Mouse (Mus musculus): Measurements from ENCODE around the gene Cenps. TPM values are rescaled to one million over a fixed set of nuclear protein-coding genes. Genes with fewer than 3 reads are reported as not detected.

The Cenps gene
- polyA plus RNA-seq, 1 experiment from 2014 or later: 35.1 TPM

GRCm38 (mm10) chr4:149166215-149166946 lies 29.0 kb upstream of the Cenps start, which contains the start of gene Pgd:
TSS of gene Pgd (minus strand) at chr4:149166771.
- Histone ChIP-seq H3K27ac (ENCODE audit: low read length) (peak within 1 kb of the TSS; percentile 91), H3K36me3 (ENCODE audit: control insufficient read depth, insufficient read depth, low read length) (peaks cover 10% of the 10 kb centered on the region), H3K27me3 (ENCODE audit: control insufficient read depth, insufficient read depth, low read length) (no peaks in the 10 kb centered on the region), H3K4me2 (replicated peaks; ENCODE audit: low read depth, low read length) (peak within 1 kb of the TSS; percentile 83), H3K9ac (replicated peaks; ENCODE audit: low read depth, low read length) (peak within 1 kb of the TSS; percentile 89), H3K4me3 (ENCODE audit: low read depth, low read length) (peak within 1 kb of the TSS; percentile 85), H3K9me3 (ENCODE audit: control insufficient read depth, low read depth, low read length) (no peaks in the 10 kb centered on the region), H3K4me1 (ENCODE audit: control insufficient read depth, insufficient read depth, low read length) (no peaks in the 10 kb centered on the region)
- ATAC-seq (ENCODE audit: insufficient number of reproducible peaks, insufficient read depth, low FRiP score, low read depth): peak; percentile 98
- under 1% methylated on average over 59 of the region's 59 CpGs for WGBS

GRCm38 (mm10) chr4:149164150-149164549 lies 26.7 kb upstream of the Cenps start:
- 63% methylated on average over 5 of the region's 5 CpGs for WGBS
- Histone ChIP-seq H3K4me3 (ENCODE audit: low read depth, low read length) (no peak overlapping the region), H3K4me2 (replicated peaks; ENCODE audit: low read depth, low read length) (no peak overlapping the region)

GRCm38 (mm10) chr4:149163196-149163595 lies 25.8 kb upstream of the Cenps start:
- 68% methylated on average over 1 of the region's 1 CpGs for WGBS
- no peak overlapping the region for H3K27ac ChIP-seq (ENCODE audit: low read length)
- H3K4me1 ChIP-seq (ENCODE audit: control insufficient read depth, insufficient read depth, low read length): no peaks in the 10 kb centered on the region
- H3K9me3 ChIP-seq (ENCODE audit: control insufficient read depth, low read depth, low read length): no peaks in the 10 kb centered on the region
- no peaks in the 10 kb centered on the region for H3K27me3 ChIP-seq (ENCODE audit: control insufficient read depth, insufficient read depth, low read length)
- peaks cover 39% of the 10 kb centered on the region for H3K36me3 ChIP-seq (ENCODE audit: control insufficient read depth, insufficient read depth, low read length)
- no peak overlapping the region for H3K4me2 ChIP-seq (replicated peaks; ENCODE audit: low read depth, low read length)
- ATAC-seq (ENCODE audit: insufficient number of reproducible peaks, insufficient read depth, low FRiP score, low read depth): no peak
- no peak overlapping the region for H3K9ac ChIP-seq (replicated peaks; ENCODE audit: low read depth, low read length)
- no peak overlapping the region for H3K4me3 ChIP-seq (ENCODE audit: low read depth, low read length)

More at GRCm38 (mm10) chr4:149164150-149164549, 26.7 kb upstream of the Cenps start:
- no peaks in the 10 kb centered on the region for H3K9me3 ChIP-seq (ENCODE audit: control insufficient read depth, low read depth, low read length)
- no peaks in the 10 kb centered on the region for H3K27me3 ChIP-seq (ENCODE audit: control insufficient read depth, insufficient read depth, low read length)
- no peak overlapping the region for H3K9ac ChIP-seq (replicated peaks; ENCODE audit: low read depth, low read length)
- H3K27ac ChIP-seq (ENCODE audit: low read length): no peak overlapping the region
- H3K36me3 ChIP-seq (ENCODE audit: control insufficient read depth, insufficient read depth, low read length): peaks cover 32% of the 10 kb centered on the region
- H3K4me1 ChIP-seq (ENCODE audit: control insufficient read depth, insufficient read depth, low read length): no peaks in the 10 kb centered on the region
- ATAC-seq (ENCODE audit: insufficient number of reproducible peaks, insufficient read depth, low FRiP score, low read depth): no peak

- no peak for ATAC-seq (ENCODE audit: insufficient number of reproducible peaks, insufficient read depth, low FRiP score, low read depth)
- Histone ChIP-seq H3K4me3 (ENCODE audit: low read depth, low read length) (no peak overlapping the region), H3K9ac (replicated peaks; ENCODE audit: low read depth, low read length) (no peak overlapping the region), H3K36me3 (ENCODE audit: control insufficient read depth, insufficient read depth, low read length) (peaks cover 57% of the 10 kb centered on the region), H3K4me2 (replicated peaks; ENCODE audit: low read depth, low read length) (no peak overlapping the region), H3K4me1 (ENCODE audit: control insufficient read depth, insufficient read depth, low read length) (no peaks in the 10 kb centered on the region), H3K27me3 (ENCODE audit: control insufficient read depth, insufficient read depth, low read length) (no peaks in the 10 kb centered on the region), H3K9me3 (ENCODE audit: control insufficient read depth, low read depth, low read length) (no peaks in the 10 kb centered on the region), H3K27ac (ENCODE audit: low read length) (no peak overlapping the region)
- 96% methylated on average over 6 of the region's 6 CpGs for WGBS
These were observed 23.7 kb upstream of the Cenps start for GRCm38 (mm10) chr4:149161166-149161565.

- H3K27ac ChIP-seq (ENCODE audit: low read length): no peak overlapping the region
- WGBS: 82% methylated on average over 13 of the region's 13 CpGs
- no peak for ATAC-seq (ENCODE audit: insufficient number of reproducible peaks, insufficient read depth, low FRiP score, low read depth)
- H3K4me1 ChIP-seq (ENCODE audit: control insufficient read depth, insufficient read depth, low read length): no peaks in the 10 kb centered on the region
- H3K27me3 ChIP-seq (ENCODE audit: control insufficient read depth, insufficient read depth, low read length): no peaks in the 10 kb centered on the region
- H3K9ac ChIP-seq (replicated peaks; ENCODE audit: low read depth, low read length): no peak overlapping the region
- no peak overlapping the region for H3K4me2 ChIP-seq (replicated peaks; ENCODE audit: low read depth, low read length)
- H3K36me3 ChIP-seq (ENCODE audit: control insufficient read depth, insufficient read depth, low read length): peaks cover 68% of the 10 kb centered on the region
- H3K9me3 ChIP-seq (ENCODE audit: control insufficient read depth, low read depth, low read length): no peaks in the 10 kb centered on the region
- H3K4me3 ChIP-seq (ENCODE audit: low read depth, low read length): no peak overlapping the region
These were observed 22.5 kb upstream of the Cenps start for GRCm38 (mm10) chr4:149159891-149160290.

- H3K27me3 ChIP-seq (ENCODE audit: control insufficient read depth, insufficient read depth, low read length): no peaks in the 10 kb centered on the region
- no peak overlapping the region for H3K4me3 ChIP-seq (ENCODE audit: low read depth, low read length)
- no peak for ATAC-seq (ENCODE audit: insufficient number of reproducible peaks, insufficient read depth, low FRiP score, low read depth)
- peaks cover 75% of the 10 kb centered on the region for H3K36me3 ChIP-seq (ENCODE audit: control insufficient read depth, insufficient read depth, low read length)
- H3K4me1 ChIP-seq (ENCODE audit: control insufficient read depth, insufficient read depth, low read length): no peaks in the 10 kb centered on the region
- no peak overlapping the region for H3K9ac ChIP-seq (replicated peaks; ENCODE audit: low read depth, low read length)
- H3K4me2 ChIP-seq (replicated peaks; ENCODE audit: low read depth, low read length): no peak overlapping the region
- WGBS: 84% methylated on average over 2 of the region's 2 CpGs
- no peaks in the 10 kb centered on the region for H3K9me3 ChIP-seq (ENCODE audit: control insufficient read depth, low read depth, low read length)
- H3K27ac ChIP-seq (ENCODE audit: low read length): no peak overlapping the region
These were observed 21.8 kb upstream of the Cenps start for GRCm38 (mm10) chr4:149159203-149159602.

GRCm38 (mm10) chr4:149157415-149157973 lies 20.1 kb upstream of the Cenps start:
- Histone ChIP-seq H3K4me3 (ENCODE audit: low read depth, low read length) (no peak overlapping the region), H3K27me3 (ENCODE audit: control insufficient read depth, insufficient read depth, low read length) (no peaks in the 10 kb centered on the region), H3K4me1 (ENCODE audit: control insufficient read depth, insufficient read depth, low read length) (no peaks in the 10 kb centered on the region), H3K4me2 (replicated peaks; ENCODE audit: low read depth, low read length) (no peak overlapping the region), H3K27ac (ENCODE audit: low read length) (no peak overlapping the region), H3K36me3 (ENCODE audit: control insufficient read depth, insufficient read depth, low read length) (peaks cover 91% of the 10 kb centered on the region), H3K9me3 (ENCODE audit: control insufficient read depth, low read depth, low read length) (no peaks in the 10 kb centered on the region), H3K9ac (replicated peaks; ENCODE audit: low read depth, low read length) (no peak overlapping the region)
- ATAC-seq (ENCODE audit: insufficient number of reproducible peaks, insufficient read depth, low FRiP score, low read depth): no peak
- 86% methylated on average over 8 of the region's 8 CpGs for WGBS

- Histone ChIP-seq H3K9me3 (ENCODE audit: control insufficient read depth, low read depth, low read length) (no peaks in the 10 kb centered on the region), H3K4me3 (ENCODE audit: low read depth, low read length) (no peak overlapping the region), H3K27ac (ENCODE audit: low read length) (no peak overlapping the region), H3K4me1 (ENCODE audit: control insufficient read depth, insufficient read depth, low read length) (no peaks in the 10 kb centered on the region), H3K36me3 (ENCODE audit: control insufficient read depth, insufficient read depth, low read length) (peaks cover 88% of the 10 kb centered on the region), H3K27me3 (ENCODE audit: control insufficient read depth, insufficient read depth, low read length) (no peaks in the 10 kb centered on the region), H3K4me2 (replicated peaks; ENCODE audit: low read depth, low read length) (no peak overlapping the region), H3K9ac (replicated peaks; ENCODE audit: low read depth, low read length) (no peak overlapping the region)
- 95% methylated on average over 6 of the region's 6 CpGs for WGBS
- no peak for ATAC-seq (ENCODE audit: insufficient number of reproducible peaks, insufficient read depth, low FRiP score, low read depth)
These were observed 18.3 kb upstream of the Cenps start for GRCm38 (mm10) chr4:149155711-149156110.

Measured in stomach, embryonic 14.5 days (tissue).